Mouse (Mus musculus): Measurements from ENCODE around the gene Vrk1. TPM values are rescaled to one million over a fixed set of nuclear protein-coding genes. Genes with fewer than 3 reads are reported as not detected.

Vrk1 gene
- total and polyA plus RNA-seq, 3 experiments: 87.0 to 144 (median 101) TPM

DNA sequence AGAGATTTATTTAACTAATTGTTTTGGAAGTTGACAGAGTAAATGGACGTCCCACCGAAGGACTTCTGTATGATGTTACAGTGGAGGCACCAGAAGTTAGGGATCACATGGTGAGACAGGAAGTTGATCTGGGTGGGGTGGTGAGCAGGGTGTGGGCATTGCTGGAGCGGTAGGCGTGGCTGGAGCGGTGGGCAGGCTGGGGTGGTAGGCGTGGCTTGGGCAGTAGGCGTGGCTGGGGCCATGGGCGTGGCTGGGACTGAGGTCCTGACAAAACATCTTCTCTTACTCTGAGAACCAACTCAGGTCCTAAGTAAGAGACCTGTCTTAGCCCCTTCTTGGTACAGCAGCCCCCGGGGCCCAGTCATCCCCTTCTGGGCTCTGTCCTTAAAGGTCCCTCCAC lies 84.8 kb downstream of the Vrk1 start (continued):
- TF ChIP-seq CHD2 (IDR thresholded peaks at IDR 0.05; ENCODE audit: low read length) (no peak), MYC (IDR thresholded peaks at IDR 0.05; ENCODE audit: low read depth, low read length) (no peak)

DNA sequence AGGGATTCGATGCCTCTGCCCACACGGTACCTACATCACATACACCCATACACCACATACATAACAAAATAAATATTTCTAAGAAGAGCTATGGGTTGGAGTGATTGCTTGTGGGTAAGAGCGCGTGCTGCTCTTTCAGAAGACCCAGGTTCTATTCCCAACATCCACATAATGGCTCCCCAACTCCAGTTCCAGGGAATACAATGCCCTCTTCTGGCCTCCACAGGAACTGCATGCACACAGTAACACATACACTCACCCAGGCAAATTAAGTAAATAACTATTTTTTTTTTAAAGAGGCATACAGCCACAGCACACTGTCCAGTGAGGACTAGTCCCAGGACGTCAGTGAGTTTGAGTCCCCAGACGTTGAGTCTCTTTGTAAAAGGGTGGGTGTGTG lies 92.0 kb downstream of the Vrk1 start:
- no peaks in the 10 kb centered on the region for H3K36me3 ChIP-seq (ENCODE audit: control insufficient read depth in 1 of 2, insufficient read depth in 2 of 2, low read length in 2 of 2)
- H3K79me2 ChIP-seq (ENCODE audit: control insufficient read depth, insufficient read depth, low read length, poor library complexity): no peaks in the 10 kb centered on the region
- H3K9me3 ChIP-seq (replicated peaks; ENCODE audit: insufficient read depth, low read length): no peaks in the 10 kb centered on the region
- H3K27ac ChIP-seq (ENCODE audit: control insufficient read depth, low read depth, low read length): no peak overlapping the region
- H3K9ac ChIP-seq (ENCODE audit: control insufficient read depth, low read depth, low read length, poor library complexity, severe bottlenecking): no peak overlapping the region
- DNase-seq (ENCODE audit: low read depth, low spot score): no peak
- H3K4me1 ChIP-seq (ENCODE audit: control insufficient read depth in 1 of 2, insufficient read depth in 2 of 2, low read length in 2 of 2): no peaks in the 10 kb centered on the region
- H3K4me3 ChIP-seq (ENCODE audit: control insufficient read depth in 1 of 2, insufficient read depth in 1 of 2, low read depth in 2 of 2, low read length in 2 of 2): no peak overlapping the region
- H3K27me3 ChIP-seq (ENCODE audit: control insufficient read depth in 1 of 2, insufficient read depth in 2 of 2, low read length in 2 of 2): no peaks in the 10 kb centered on the region
- TF ChIP-seq JUND (IDR thresholded peaks at IDR 0.05; ENCODE audit: low read depth, low read length) (no peak), SMC3 (IDR thresholded peaks at IDR 0.05; ENCODE audit: low read depth, low read length) (peak; percentile 31), CTCF (IDR thresholded peaks at IDR 0.05 in 2 of 3, conservative IDR thresholded peaks at IDR 0.05 in 1 of 3; ENCODE audit: control insufficient read depth in 1 of 3, insufficient read depth in 1 of 3, low read depth in 2 of 3, low read length in 3 of 3, poor library complexity in 1 of 3, severe bottlenecking in 1 of 3) (peak; percentile 8 to 52 (median 22); a peak in 4 of 6 replicates)

DNA sequence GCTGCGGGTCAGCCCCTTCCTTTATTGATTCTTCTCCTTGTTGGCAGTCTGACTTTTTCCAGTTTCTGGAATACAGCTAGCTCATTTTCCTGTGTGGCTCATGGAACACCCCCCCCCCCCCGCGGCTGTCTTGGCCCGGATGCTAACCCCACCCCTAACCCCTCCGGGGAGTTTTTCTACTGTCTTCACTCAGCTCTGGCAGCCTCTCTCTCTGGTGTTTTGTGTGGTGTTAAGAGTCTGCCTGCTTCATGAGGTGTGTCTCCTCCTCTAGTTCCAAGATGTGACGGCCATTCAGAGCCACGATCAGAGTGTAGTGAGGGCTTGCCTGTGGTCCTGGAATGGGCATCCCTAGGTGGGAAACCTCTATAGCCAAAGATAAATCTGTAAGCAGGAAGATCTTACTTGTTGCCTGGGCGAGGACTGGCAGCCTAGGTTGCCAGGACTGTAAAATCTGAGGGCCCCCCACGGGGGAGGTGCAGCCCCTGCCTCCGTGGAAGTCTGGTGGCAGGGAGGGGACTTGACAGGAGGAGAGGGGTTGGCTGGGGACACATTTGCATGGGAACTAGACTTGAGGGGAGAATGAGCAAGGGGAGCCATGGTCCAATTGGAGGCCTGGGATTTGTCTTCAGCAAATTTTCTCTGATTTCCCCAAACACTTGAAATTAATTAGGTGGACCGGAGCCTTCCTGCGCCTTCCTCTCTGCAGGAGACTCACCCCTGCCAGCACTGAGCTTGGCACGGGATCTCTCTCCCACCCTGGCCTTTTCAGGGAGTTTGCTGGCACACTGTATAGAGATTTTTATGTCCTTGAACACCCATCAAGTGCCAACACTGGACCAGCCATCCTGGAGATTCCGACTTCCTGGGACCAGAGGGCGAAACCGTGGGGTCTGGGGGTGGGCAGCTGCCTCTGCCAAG lies 93.0 kb downstream of the Vrk1 start:
- H3K27ac ChIP-seq (ENCODE audit: control insufficient read depth, low read depth, low read length): no peak overlapping the region
- no peaks in the 10 kb centered on the region for H3K36me3 ChIP-seq (ENCODE audit: control insufficient read depth in 1 of 2, insufficient read depth in 2 of 2, low read length in 2 of 2)
- no peak overlapping the region for H3K9ac ChIP-seq (ENCODE audit: control insufficient read depth, low read depth, low read length, poor library complexity, severe bottlenecking)
- no peak for DNase-seq (ENCODE audit: low read depth, low spot score)
- TF ChIP-seq RAD21 (IDR thresholded peaks at IDR 0.05; ENCODE audit: low read depth, low read length) (no peak), SIN3A (IDR thresholded peaks at IDR 0.05; ENCODE audit: low read length) (no peak), SMC3 (IDR thresholded peaks at IDR 0.05; ENCODE audit: low read depth, low read length) (no peak), GATA1 (IDR thresholded peaks at IDR 0.05; ENCODE audit: low read depth, low read length) (no peak), ETS1 (IDR thresholded peaks at IDR 0.05; ENCODE audit: low read depth, low read length) (no peak), POLR2AphosphoS2 (IDR thresholded peaks at IDR 0.05; ENCODE audit: low read length) (no peak), USF2 (IDR thresholded peaks at IDR 0.05; ENCODE audit: borderline replicate concordance in 1 of 2, insufficient read depth in 1 of 2, low read depth in 1 of 2, low read length in 2 of 2) (no peak), ZNF384 (IDR thresholded peaks at IDR 0.05; ENCODE audit: low read depth, low read length) (no peak), E2F4 (IDR thresholded peaks at IDR 0.05; ENCODE audit: borderline replicate concordance, low read depth, low read length) (no peak), MYB (IDR thresholded peaks at IDR 0.05; ENCODE audit: low read depth, low read length) (no peak), TAL1 (IDR thresholded peaks at IDR 0.05; ENCODE audit: low read length) (no peak), CTCF (IDR thresholded peaks at IDR 0.05 in 2 of 3, conservative IDR thresholded peaks at IDR 0.05 in 1 of 3; ENCODE audit: control insufficient read depth in 1 of 3, insufficient read depth in 1 of 3, low read depth in 2 of 3, low read length in 3 of 3, poor library complexity in 1 of 3, severe bottlenecking in 1 of 3) (no peak), GABPA (IDR thresholded peaks at IDR 0.05; ENCODE audit: low read depth, low read length) (no peak), JUND (IDR thresholded peaks at IDR 0.05; ENCODE audit: low read depth, low read length) (no peak), ZKSCAN1 (IDR thresholded peaks at IDR 0.05; ENCODE audit: low read depth, low read length) (no peak), BHLHE40 (IDR thresholded peaks at IDR 0.05; ENCODE audit: borderline replicate concordance, low read depth, low read length) (no peak), MXI1 (IDR thresholded peaks at IDR 0.05; ENCODE audit: low read depth, low read length) (no peak), HCFC1 (IDR thresholded peaks at IDR 0.05; ENCODE audit: low read depth, low read length) (no peak), NELFE (IDR thresholded peaks at IDR 0.05; ENCODE audit: low read depth, low read length) (no peak)
- no peaks in the 10 kb centered on the region for H3K9me3 ChIP-seq (replicated peaks; ENCODE audit: insufficient read depth, low read length)
- H3K79me2 ChIP-seq (ENCODE audit: control insufficient read depth, insufficient read depth, low read length, poor library complexity): no peaks in the 10 kb centered on the region
- H3K4me3 ChIP-seq (ENCODE audit: control insufficient read depth in 1 of 2, insufficient read depth in 1 of 2, low read depth in 2 of 2, low read length in 2 of 2): no peak overlapping the region
- no peaks in the 10 kb centered on the region for H3K4me1 ChIP-seq (ENCODE audit: control insufficient read depth in 1 of 2, insufficient read depth in 2 of 2, low read length in 2 of 2)
- no peaks in the 10 kb centered on the region for H3K27me3 ChIP-seq (ENCODE audit: control insufficient read depth in 1 of 2, insufficient read depth in 2 of 2, low read length in 2 of 2)
